Mouse (Mus musculus): ENCODE measurements around the gene Defa36. TPM values are rescaled to one million over a fixed set of nuclear protein-coding genes. Genes with fewer than 3 reads are reported as not detected.
"Not testable (repeated sequence)": the region's sequence is repeated elsewhere in the genome, so short reads cannot be mapped to it uniquely, and the experiment has no call there.

The Defa36 gene
- not detected in 2 replicates for polyA plus RNA-seq (2016; fragmentation: Nextera tagmentation; extraction: Ambion mirVana)

DNA sequence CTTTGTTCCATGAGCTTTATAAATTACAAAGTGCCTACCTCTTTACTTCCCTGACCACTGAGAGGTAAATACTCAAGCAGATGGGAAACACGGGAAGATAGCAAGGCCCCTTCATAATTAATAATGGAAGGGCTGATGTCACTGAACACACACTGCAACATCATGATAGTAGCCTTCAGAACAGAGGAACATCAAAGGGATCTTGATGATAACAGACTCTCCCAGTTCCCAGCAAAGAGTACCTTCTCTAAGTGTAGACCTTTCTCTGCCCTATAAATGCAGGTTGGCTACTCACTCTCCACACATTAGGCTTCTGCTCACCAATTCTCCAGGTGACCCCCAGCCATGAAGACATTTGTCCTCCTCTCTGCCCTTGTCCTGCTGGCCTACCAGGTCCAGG is at the start of gene Defa36:
TSS of gene Defa36 (plus strand) at position 301 of the 400 bp plus-strand sequence.
- not testable (repeated sequence) for H3K27me3 ChIP-seq (ENCODE audit: poor library complexity, severe bottlenecking); H3K27ac ChIP-seq; H3K9me3 ChIP-seq; H3K4me1 ChIP-seq; H3K36me3 ChIP-seq (replicated peaks); DNase-seq (ENCODE audit: extremely low spot score, low spot score); H3K4me3 ChIP-seq
- no CpG with 5 or more reads among the region's 1 CpGs for WGBS

- not testable (repeated sequence) for H3K27ac ChIP-seq; H3K9me3 ChIP-seq; H3K27me3 ChIP-seq (ENCODE audit: poor library complexity, severe bottlenecking); H3K36me3 ChIP-seq (replicated peaks); H3K4me3 ChIP-seq; DNase-seq (ENCODE audit: extremely low spot score, low spot score); H3K4me1 ChIP-seq
- no CpG with 5 or more reads among the region's 2 CpGs for WGBS
Measured at GRCm38 (mm10) chr8:21378215-21378614, 49.0 kb upstream of the Defa36 start, which contains the start of gene Defa2. Gene Defa2 (plus strand): TSS chr8:21378515.

- not testable (repeated sequence) for DNase-seq (ENCODE audit: extremely low spot score, low spot score); H3K27ac ChIP-seq; H3K4me3 ChIP-seq; H3K27me3 ChIP-seq (ENCODE audit: poor library complexity, severe bottlenecking); H3K4me1 ChIP-seq; H3K9me3 ChIP-seq; H3K36me3 ChIP-seq (replicated peaks)
- no CpG with 5 or more reads among the region's 2 CpGs for WGBS
Measured at GRCm38 (mm10) chr8:21391511-21391910, 35.7 kb upstream of the Defa36 start, which contains the start of gene Defa33. Gene Defa33 (plus strand): TSS chr8:21391811.

DNA sequence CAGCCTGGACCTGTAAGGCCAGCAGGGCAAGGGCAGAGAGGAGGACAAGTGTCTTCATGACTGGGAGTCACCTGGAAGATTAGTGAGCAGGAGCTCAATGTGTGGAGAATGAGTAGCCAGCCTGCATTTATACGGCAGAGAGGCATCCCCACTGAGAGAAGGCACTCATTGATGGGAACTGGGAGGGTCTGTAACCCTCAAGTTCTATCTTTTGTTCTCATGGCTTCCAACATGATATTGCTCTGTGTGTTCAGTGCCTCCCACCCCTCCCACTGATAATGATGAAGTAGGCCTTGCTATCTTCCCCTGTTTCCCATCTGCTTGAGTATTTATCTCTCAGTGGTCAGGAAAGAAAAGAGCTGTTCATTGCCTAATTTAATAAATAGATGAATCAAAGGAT is 29.2 kb downstream of the Defa36 start, which contains the start of gene Gm7849:
TSS of gene Gm7849 (minus strand) at position 101 of the 400 bp plus-strand sequence.
- H3K27me3 ChIP-seq (ENCODE audit: poor library complexity, severe bottlenecking); H3K4me3 ChIP-seq; H3K4me1 ChIP-seq; DNase-seq (ENCODE audit: extremely low spot score, low spot score); H3K9me3 ChIP-seq; H3K27ac ChIP-seq; H3K36me3 ChIP-seq (replicated peaks): not testable (repeated sequence)
- WGBS, result no CpG with 5 or more reads among the region's 1 CpGs

Other genes starting within 250 kb of the Defa36 start
- gene Defa31, start 235.8 kb upstream of the Defa36 start, polyA plus RNA-seq (2016; fragmentation: Nextera tagmentation; extraction: Ambion mirVana), result not detected in 2 replicates
- gene Gm15293, start 225.8 kb upstream of the Defa36 start, polyA plus RNA-seq (2016; fragmentation: Nextera tagmentation; extraction: Ambion mirVana), result not detected in 2 replicates
- not detected in 2 replicates for gene Gm15292, start 177.7 kb upstream of the Defa36 start, polyA plus RNA-seq (2016; fragmentation: Nextera tagmentation; extraction: Ambion mirVana)
- not detected in 2 replicates for gene Defa27, start 111.9 kb upstream of the Defa36 start, polyA plus RNA-seq (2016; fragmentation: Nextera tagmentation; extraction: Ambion mirVana)
- gene Defa29, start 100.4 kb upstream of the Defa36 start, polyA plus RNA-seq (2016; fragmentation: Nextera tagmentation; extraction: Ambion mirVana), result not detected in 2 replicates
- gene Defa2, start 48.9 kb upstream of the Defa36 start, polyA plus RNA-seq (2016; fragmentation: Nextera tagmentation; extraction: Ambion mirVana), result not detected in 2 replicates
- gene Defa33, start 35.6 kb upstream of the Defa36 start, polyA plus RNA-seq (2016; fragmentation: Nextera tagmentation; extraction: Ambion mirVana), result not detected in 2 replicates
- not detected in 2 replicates for gene Gm7849, start 29.1 kb downstream of the Defa36 start, polyA plus RNA-seq (2016; fragmentation: Nextera tagmentation; extraction: Ambion mirVana)
- gene Defa20, start 81.8 kb downstream of the Defa36 start, polyA plus RNA-seq (2016; fragmentation: Nextera tagmentation; extraction: Ambion mirVana), result not detected in 2 replicates
- gene Defa32, start 101.6 kb downstream of the Defa36 start, polyA plus RNA-seq (2016; fragmentation: Nextera tagmentation; extraction: Ambion mirVana), result not detected in 2 replicates
- not detected in 2 replicates for gene Defa37, start 138.0 kb downstream of the Defa36 start, polyA plus RNA-seq (2016; fragmentation: Nextera tagmentation; extraction: Ambion mirVana)
- gene Defa28, start 155.6 kb downstream of the Defa36 start, polyA plus RNA-seq (2016; fragmentation: Nextera tagmentation; extraction: Ambion mirVana), result not detected in 2 replicates
- gene Gm7861, start 167.1 kb downstream of the Defa36 start, polyA plus RNA-seq (2016; fragmentation: Nextera tagmentation; extraction: Ambion mirVana), result not detected in 2 replicates
- gene Defa26, start 190.8 kb downstream of the Defa36 start, polyA plus RNA-seq (2016; fragmentation: Nextera tagmentation; extraction: Ambion mirVana), result not detected in 2 replicates
- not detected in 2 replicates for gene Defa17, start 228.4 kb downstream of the Defa36 start, polyA plus RNA-seq (2016; fragmentation: Nextera tagmentation; extraction: Ambion mirVana)
- gene Defa34, start 238.4 kb downstream of the Defa36 start, polyA plus RNA-seq (2016; fragmentation: Nextera tagmentation; extraction: Ambion mirVana), result not detected in 2 replicates

Data from forebrain, embryonic 10.5 days (tissue).